Mouse (Mus musculus) midbrain, embryonic 10.5 days (tissue): ENCODE measurements around the gene Tapbp. TPM values are rescaled to one million over a fixed set of nuclear protein-coding genes. Genes with fewer than 3 reads are reported as not detected.
"Not testable (repeated sequence)": the region's sequence is repeated elsewhere in the genome, so short reads cannot be mapped to it uniquely, and the experiment has no call there.

Experiments
- DNase-seq: peaks from one replicate; pipeline ENCODE4 v3.0.0-alpha.2; 2017; ENCODE audit warnings: low spot score
- H3K27ac ChIP-seq: fragments of 300-500 bp; sonication (generic); replicated peaks from 2 replicates; pipeline ENCODE4 v1.5.1; 2016; ENCODE audit warnings: mild to moderate bottlenecking
- H3K27me3 ChIP-seq: fragments of 300-500 bp; sonication (generic); 2 replicates; pipeline ENCODE4 v1.6.1; 2016; ENCODE audit warnings: low read depth, mild to moderate bottlenecking; ENCODE audit not compliant: poor library complexity, severe bottlenecking
- H3K36me3 ChIP-seq: fragments of 300-500 bp; sonication (generic); 2 replicates; pipeline ENCODE4 v1.6.1; 2016; ENCODE audit warnings: mild to moderate bottlenecking, moderate library complexity
- H3K4me1 ChIP-seq: fragments of 300-500 bp; sonication (generic); 2 replicates; pipeline ENCODE4 v1.6.1; 2016
- H3K4me3 ChIP-seq: fragments of 300-500 bp; sonication (generic); 2 replicates; pipeline ENCODE4 v1.5.1; 2016; ENCODE audit warnings: mild to moderate bottlenecking, moderate library complexity
- H3K9me3 ChIP-seq: fragments of 300-500 bp; sonication (generic); replicated peaks from 2 replicates; pipeline ENCODE4 v1.6.1; 2016; ENCODE audit warnings: mild to moderate bottlenecking
- WGBS: fragments of 180-500 bp; shearing (Covaris S2); methylation state at CpG from one replicate; pipeline ENCODE4 v1.1.7; 2016; 5-methylcytosine and 5-hydroxymethylcytosine counted together
- polyA plus RNA-seq: library from polyadenylated mRNA; unstranded; fragments of >200 nt; fragmentation: Nextera tagmentation; extraction: Ambion mirVana; gene quantifications from 2 replicates; pipeline ENCODE4 v1.2.1, GENCODE M21; 2016

Tapbp gene
- polyA plus RNA-seq, 1 experiment from 2014 or later: 14.9 TPM

GRCm38 (mm10) chr17:33948090-33948904 lies 32.6 kb downstream of the Tapbp start:
- Histone ChIP-seq H3K4me1 (peaks cover 39% of the 10 kb centered on the region), H3K27me3 (no peaks in the 10 kb centered on the region), H3K9me3 (no peaks in the 10 kb centered on the region), H3K36me3 (peaks cover 91% of the 10 kb centered on the region), H3K4me3 (peak overlapping the region; percentile 18; the same call in 1 of the 2 replicates), H3K27ac (no peak overlapping the region)
- 86% methylated on average over 22 of the region's 22 CpGs for WGBS
- DNase-seq: no peak

GRCm38 (mm10) chr17:33948905-33949537 lies 33.3 kb downstream of the Tapbp start:
- 93% methylated on average over 19 of the region's 19 CpGs for WGBS
- no peak for DNase-seq
- H3K27ac ChIP-seq: no peak overlapping the region
- peak overlapping the region; percentile 18; the same call in 1 of the 2 replicates for H3K4me3 ChIP-seq
- no peaks in the 10 kb centered on the region for H3K9me3 ChIP-seq
- peaks cover 46% of the 10 kb centered on the region for H3K4me1 ChIP-seq
- H3K36me3 ChIP-seq: peaks cover 91% of the 10 kb centered on the region
- H3K27me3 ChIP-seq: no peaks in the 10 kb centered on the region

- Histone ChIP-seq H3K4me1 (peaks cover 55% of the 10 kb centered on the region), H3K27ac (peak overlapping the region; percentile 84; the same call in 1 of the 2 replicates), H3K4me3 (peak overlapping the region; percentile 54), H3K36me3 (peaks cover 88% of the 10 kb centered on the region), H3K9me3 (no peaks in the 10 kb centered on the region), H3K27me3 (no peaks in the 10 kb centered on the region)
- no peak for DNase-seq
- WGBS: 79% methylated on average over 10 of the region's 10 CpGs
Observed at GRCm38 (mm10) chr17:33950131-33950625, 34.5 kb downstream of the Tapbp start.

- Histone ChIP-seq H3K27ac (peak within 1 kb of the TSS; percentile 84), H3K4me3 (peak within 1 kb of the TSS; percentile 54), H3K4me1 (peaks cover 57% of the 10 kb centered on the region), H3K9me3 (no peaks in the 10 kb centered on the region), H3K27me3 (no peaks in the 10 kb centered on the region), H3K36me3 (peaks cover 77% of the 10 kb centered on the region)
- peak; percentile 86 for DNase-seq
- WGBS: 1% methylated on average over 45 of the region's 45 CpGs
Observed at GRCm38 (mm10) chr17:33951021-33951946, 35.6 kb downstream of the Tapbp start, which contains the start of gene B3galt4. Gene B3galt4 (minus strand): TSS chr17:33951488.

GRCm38 (mm10) chr17:33952015-33952414 lies 36.3 kb downstream of the Tapbp start:
- H3K27me3 ChIP-seq, H3K9me3 ChIP-seq, H3K27ac ChIP-seq, DNase-seq: not testable (repeated sequence)
- peak overlapping the region; percentile 54 for H3K4me3 ChIP-seq
- 75% methylated on average over 13 of the region's 13 CpGs for WGBS
- H3K4me1 ChIP-seq: peaks cover 64% of the 10 kb centered on the region
- peaks cover 71% of the 10 kb centered on the region for H3K36me3 ChIP-seq

- no peaks in the 10 kb centered on the region for H3K9me3 ChIP-seq
- no peak for DNase-seq
- H3K36me3 ChIP-seq: peaks cover 65% of the 10 kb centered on the region
- no peaks in the 10 kb centered on the region for H3K27me3 ChIP-seq
- peaks cover 68% of the 10 kb centered on the region for H3K4me1 ChIP-seq
- peak overlapping the region; percentile 99 for H3K4me3 ChIP-seq
- WGBS: 86% methylated on average over 4 of the region's 4 CpGs
- H3K27ac ChIP-seq: no peak overlapping the region
Observed at GRCm38 (mm10) chr17:33952879-33953278, 37.2 kb downstream of the Tapbp start.

GRCm38 (mm10) chr17:33953310-33953709 lies 37.6 kb downstream of the Tapbp start:
- DNase-seq: no peak
- Histone ChIP-seq H3K4me3 (peak overlapping the region; percentile 99), H3K4me1 (peaks cover 68% of the 10 kb centered on the region), H3K27me3 (no peaks in the 10 kb centered on the region), H3K27ac (no peak overlapping the region), H3K9me3 (no peaks in the 10 kb centered on the region), H3K36me3 (peaks cover 66% of the 10 kb centered on the region)
- 89% methylated on average over 3 of the region's 3 CpGs for WGBS

GRCm38 (mm10) chr17:33953961-33954565 lies 38.4 kb downstream of the Tapbp start:
- H3K27me3 ChIP-seq: no peaks in the 10 kb centered on the region
- WGBS: 43% methylated on average over 5 of the region's 5 CpGs
- H3K4me3 ChIP-seq: peak overlapping the region; percentile 99
- H3K27ac ChIP-seq: peak overlapping the region; percentile 98
- no peak for DNase-seq
- H3K36me3 ChIP-seq: peaks cover 66% of the 10 kb centered on the region
- no peaks in the 10 kb centered on the region for H3K9me3 ChIP-seq
- H3K4me1 ChIP-seq: peaks cover 68% of the 10 kb centered on the region

GRCm38 (mm10) chr17:33954646-33955554 lies 39.2 kb downstream of the Tapbp start:
- Histone ChIP-seq H3K4me1 (peaks cover 62% of the 10 kb centered on the region), H3K4me3 (peak overlapping the region; percentile 99), H3K27ac (peak overlapping the region; percentile 98), H3K9me3 (no peaks in the 10 kb centered on the region), H3K36me3 (peaks cover 66% of the 10 kb centered on the region), H3K27me3 (no peaks in the 10 kb centered on the region)
- under 1% methylated on average over 33 of the region's 33 CpGs for WGBS
- no peak for DNase-seq

- DNase-seq: peak; percentile 95
- Histone ChIP-seq H3K27me3 (no peaks in the 10 kb centered on the region), H3K4me3 (peak within 1 kb of the TSS; percentile 99), H3K9me3 (no peaks in the 10 kb centered on the region), H3K27ac (peak within 1 kb of the TSS; percentile 98), H3K4me1 (peaks cover 55% of the 10 kb centered on the region), H3K36me3 (peaks cover 66% of the 10 kb centered on the region)
- WGBS: under 1% methylated on average over 50 of the region's 50 CpGs
Observed at GRCm38 (mm10) chr17:33955555-33956214, 40.0 kb downstream of the Tapbp start, which contains the start of the genes Vps52 and Rps18. Gene Vps52 (plus strand): TSS chr17:33955812. Gene Rps18 (minus strand): TSS chr17:33956001.
